Mouse (Mus musculus): ENCODE measurements around the gene Pdlim3. TPM values are rescaled to one million over a fixed set of nuclear protein-coding genes. Genes with fewer than 3 reads are reported as not detected.

The Pdlim3 gene
- total and polyA plus RNA-seq, 3 experiments, result not detected

DNA sequence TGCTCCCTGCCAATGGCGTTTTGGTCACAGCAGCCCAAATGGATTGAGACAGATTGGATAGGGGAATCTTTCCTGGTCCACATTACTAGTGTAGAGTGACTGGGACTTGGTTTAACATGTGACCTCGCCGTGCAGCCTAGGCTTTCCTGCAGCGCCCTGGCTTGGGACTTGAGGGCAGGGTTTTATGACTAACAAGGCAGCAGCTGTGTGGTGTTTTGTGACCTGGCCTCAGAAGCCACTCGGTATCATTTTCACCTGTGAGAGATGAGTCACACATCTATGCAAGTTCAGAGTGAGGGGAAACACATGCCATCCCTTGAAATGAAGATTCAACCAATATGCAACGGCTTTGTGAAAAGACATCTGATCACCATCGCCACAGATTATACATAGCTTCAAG is 7.6 kb upstream of the Pdlim3 start:
- no peaks in the 10 kb centered on the region for H3K4me1 ChIP-seq (ENCODE audit: control insufficient read depth in 1 of 2, insufficient read depth in 2 of 2, low read length in 2 of 2)
- H3K9ac ChIP-seq (ENCODE audit: control insufficient read depth, low read depth, low read length, poor library complexity, severe bottlenecking), result no peak overlapping the region
- H3K79me2 ChIP-seq (ENCODE audit: control insufficient read depth, insufficient read depth, low read length, poor library complexity), result no peaks in the 10 kb centered on the region
- no peak overlapping the region for H3K27ac ChIP-seq (ENCODE audit: control insufficient read depth, low read depth, low read length)
- no peak for DNase-seq (ENCODE audit: low read depth, low spot score)
- H3K4me3 ChIP-seq (ENCODE audit: control insufficient read depth in 1 of 2, insufficient read depth in 1 of 2, low read depth in 2 of 2, low read length in 2 of 2), result no peak overlapping the region
- H3K36me3 ChIP-seq (ENCODE audit: control insufficient read depth in 1 of 2, insufficient read depth in 2 of 2, low read length in 2 of 2), result no peaks in the 10 kb centered on the region
- H3K27me3 ChIP-seq (ENCODE audit: control insufficient read depth in 1 of 2, insufficient read depth in 2 of 2, low read length in 2 of 2), result no peaks in the 10 kb centered on the region
- H3K9me3 ChIP-seq (replicated peaks; ENCODE audit: insufficient read depth, low read length), result no peaks in the 10 kb centered on the region
- TF ChIP-seq TCF12 (IDR thresholded peaks at IDR 0.05; ENCODE audit: low read depth, low read length), result no peak
- TF ChIP-seq USF2 (IDR thresholded peaks at IDR 0.05; ENCODE audit: borderline replicate concordance in 1 of 2, insufficient read depth in 1 of 2, low read depth in 1 of 2, low read length in 2 of 2), result no peak
- no peak for TF ChIP-seq POLR2AphosphoS2 (IDR thresholded peaks at IDR 0.05; ENCODE audit: low read length)
- TF ChIP-seq GABPA (IDR thresholded peaks at IDR 0.05; ENCODE audit: low read depth, low read length), result no peak
- TF ChIP-seq EP300 (IDR thresholded peaks at IDR 0.05; ENCODE audit: low read depth in 1 of 2, low read length in 2 of 2), result no peak
- no peak for TF ChIP-seq BHLHE40 (IDR thresholded peaks at IDR 0.05; ENCODE audit: borderline replicate concordance, low read depth, low read length)
- TF ChIP-seq HCFC1 (IDR thresholded peaks at IDR 0.05; ENCODE audit: low read depth, low read length), result no peak
- no peak for TF ChIP-seq TAL1 (IDR thresholded peaks at IDR 0.05; ENCODE audit: low read length)
- TF ChIP-seq MXI1 (IDR thresholded peaks at IDR 0.05; ENCODE audit: low read depth, low read length), result no peak
- no peak for TF ChIP-seq MAX (IDR thresholded peaks at IDR 0.05; ENCODE audit: low read length)
- TF ChIP-seq MAZ (IDR thresholded peaks at IDR 0.05; ENCODE audit: low read depth, low read length), result no peak
- no peak for TF ChIP-seq CTCF (IDR thresholded peaks at IDR 0.05 in 2 of 3, conservative IDR thresholded peaks at IDR 0.05 in 1 of 3; ENCODE audit: control insufficient read depth in 1 of 3, insufficient read depth in 1 of 3, low read depth in 2 of 3, low read length in 3 of 3, poor library complexity in 1 of 3, severe bottlenecking in 1 of 3)

DNA sequence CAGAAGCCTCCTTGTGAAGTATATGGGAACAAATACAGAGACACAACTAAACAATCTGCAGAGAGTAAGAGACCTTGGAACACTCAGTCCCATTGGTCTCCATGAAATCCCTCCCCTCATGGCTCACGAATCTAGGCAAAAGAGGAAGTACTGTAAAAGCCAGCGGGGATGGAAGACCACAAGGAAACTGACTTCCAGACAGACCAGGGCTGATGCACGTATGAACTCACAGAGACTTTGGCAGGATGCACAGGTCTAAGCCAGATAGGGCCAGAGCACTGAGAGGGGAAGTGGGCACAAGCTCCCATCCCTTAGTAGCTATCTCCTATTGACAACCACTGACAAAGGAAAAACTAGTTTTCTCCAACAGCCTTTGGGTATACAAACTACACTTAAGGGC is 4.8 kb upstream of the Pdlim3 start:
- no peaks in the 10 kb centered on the region for H3K9me3 ChIP-seq (replicated peaks; ENCODE audit: insufficient read depth, low read length)
- H3K4me3 ChIP-seq (ENCODE audit: control insufficient read depth in 1 of 2, insufficient read depth in 1 of 2, low read depth in 2 of 2, low read length in 2 of 2), result no peak overlapping the region
- DNase-seq (ENCODE audit: low read depth, low spot score), result peak; percentile 23
- no peak overlapping the region for H3K27ac ChIP-seq (ENCODE audit: control insufficient read depth, low read depth, low read length)
- no peaks in the 10 kb centered on the region for H3K4me1 ChIP-seq (ENCODE audit: control insufficient read depth in 1 of 2, insufficient read depth in 2 of 2, low read length in 2 of 2)
- no peaks in the 10 kb centered on the region for H3K79me2 ChIP-seq (ENCODE audit: control insufficient read depth, insufficient read depth, low read length, poor library complexity)
- no peaks in the 10 kb centered on the region for H3K27me3 ChIP-seq (ENCODE audit: control insufficient read depth in 1 of 2, insufficient read depth in 2 of 2, low read length in 2 of 2)
- no peaks in the 10 kb centered on the region for H3K36me3 ChIP-seq (ENCODE audit: control insufficient read depth in 1 of 2, insufficient read depth in 2 of 2, low read length in 2 of 2)
- no peak overlapping the region for H3K9ac ChIP-seq (ENCODE audit: control insufficient read depth, low read depth, low read length, poor library complexity, severe bottlenecking)
- TF ChIP-seq NELFE (IDR thresholded peaks at IDR 0.05; ENCODE audit: low read depth, low read length) (no peak), RAD21 (IDR thresholded peaks at IDR 0.05; ENCODE audit: low read depth, low read length) (no peak), BHLHE40 (IDR thresholded peaks at IDR 0.05; ENCODE audit: borderline replicate concordance, low read depth, low read length) (no peak), E2F4 (IDR thresholded peaks at IDR 0.05; ENCODE audit: borderline replicate concordance, low read depth, low read length) (no peak), UBTF (IDR thresholded peaks at IDR 0.05; ENCODE audit: borderline replicate concordance, insufficient read depth, low read depth, low read length) (no peak), ETS1 (IDR thresholded peaks at IDR 0.05; ENCODE audit: low read depth, low read length) (no peak), POLR2AphosphoS2 (IDR thresholded peaks at IDR 0.05; ENCODE audit: low read length) (no peak), POLR2A (IDR thresholded peaks at IDR 0.05; ENCODE audit: control insufficient read depth in 1 of 2, insufficient read depth in 1 of 2, low read depth in 1 of 2, low read length in 2 of 2, poor library complexity in 1 of 2) (no peak), GATA1 (IDR thresholded peaks at IDR 0.05; ENCODE audit: low read depth, low read length) (no peak), HCFC1 (IDR thresholded peaks at IDR 0.05; ENCODE audit: low read depth, low read length) (no peak), ZKSCAN1 (IDR thresholded peaks at IDR 0.05; ENCODE audit: low read depth, low read length) (no peak), SMC3 (IDR thresholded peaks at IDR 0.05; ENCODE audit: low read depth, low read length) (no peak), CHD1 (IDR thresholded peaks at IDR 0.05; ENCODE audit: low read depth, low read length) (no peak), MEF2A (IDR thresholded peaks at IDR 0.05; ENCODE audit: extremely low read depth, insufficient replicate concordance, low read depth, low read length, poor library complexity, severe bottlenecking) (no peak), MYC (IDR thresholded peaks at IDR 0.05; ENCODE audit: low read depth, low read length) (no peak), MXI1 (IDR thresholded peaks at IDR 0.05; ENCODE audit: low read depth, low read length) (no peak), MAX (IDR thresholded peaks at IDR 0.05; ENCODE audit: low read length) (no peak), MAFK (IDR thresholded peaks at IDR 0.05; ENCODE audit: borderline replicate concordance, low read depth, low read length) (no peak)

Data from MEL (cell line).